Mouse (Mus musculus): ENCODE results near the gene Rpsa.
"Not testable (repeated sequence)": the region's sequence is repeated elsewhere in the genome, so short reads cannot be mapped to it uniquely, and the experiment has no call there.

Gene Rpsa

DNA sequence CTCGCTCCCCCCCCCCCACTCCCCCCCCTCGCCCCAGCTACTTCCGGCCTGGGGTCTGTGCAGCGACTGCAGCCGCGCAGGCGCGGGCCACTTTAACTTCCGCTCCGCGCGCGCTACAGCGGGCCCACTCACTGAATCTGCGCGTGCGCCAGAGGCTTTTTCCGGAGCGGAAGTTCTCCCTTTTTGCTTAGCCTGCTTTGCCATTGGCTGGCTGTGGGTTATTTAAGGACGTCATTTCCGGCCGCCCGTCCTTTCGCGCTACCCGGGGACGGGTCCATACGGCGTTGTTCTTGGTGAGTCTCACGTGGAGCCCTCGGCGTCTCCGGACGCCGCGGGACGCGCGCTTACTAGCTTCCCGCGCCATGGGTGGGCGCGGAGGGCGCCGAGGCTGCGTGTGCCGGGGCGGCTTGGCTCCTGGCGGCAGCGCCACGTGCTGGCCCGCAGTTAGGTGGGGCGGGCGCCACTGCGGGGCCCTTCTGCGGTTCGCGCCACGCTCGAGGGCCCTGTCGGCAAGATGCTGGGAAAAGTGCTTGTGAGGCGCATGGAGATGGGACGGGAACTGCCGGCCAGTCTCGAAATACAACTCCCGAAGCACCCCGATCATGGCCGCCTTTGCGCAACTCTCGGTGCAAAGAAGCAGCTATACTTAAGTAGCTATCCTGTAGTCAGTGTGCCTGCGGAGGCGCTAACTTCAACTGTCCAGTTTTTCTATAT lies at the start of gene Rpsa:
Gene Rpsa (plus strand): TSS at position 152 of the 714 bp plus-strand sequence.
- peak; percentile 97 to 98 for DNase-seq

- no peak for DNase-seq
Observed at GRCm38 (mm10) chr9:120078241-120078640, 49.2 kb upstream of the Rpsa start.

DNA sequence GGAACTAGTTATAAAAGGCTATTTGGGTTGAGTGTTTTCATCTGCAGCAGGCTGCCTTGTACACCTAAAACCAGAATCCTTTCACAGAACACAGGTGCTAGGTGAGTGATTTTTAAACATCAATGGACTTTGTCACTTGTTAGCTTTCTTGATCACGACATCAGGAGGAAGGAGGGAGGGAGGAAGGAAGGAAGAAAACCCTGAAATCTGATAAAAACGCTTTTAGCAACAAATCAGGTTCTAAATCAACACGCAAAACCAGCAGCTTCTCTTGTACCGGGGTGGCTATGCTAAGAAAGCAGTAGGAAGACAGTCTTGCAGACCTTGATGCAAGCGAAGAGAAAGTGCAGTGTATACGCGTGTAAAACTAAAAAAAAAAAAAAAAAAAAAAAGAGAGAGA lies 47.6 kb upstream of the Rpsa start:
- no peak for DNase-seq

- DNase-seq, result peak in 1 of 2 experiments; percentile 26
Observed at GRCm38 (mm10) chr9:120080546-120081108, 46.9 kb upstream of the Rpsa start.

- DNase-seq, result peak; percentile 46 to 51
Observed at GRCm38 (mm10) chr9:120081247-120081646, 46.2 kb upstream of the Rpsa start.

DNA sequence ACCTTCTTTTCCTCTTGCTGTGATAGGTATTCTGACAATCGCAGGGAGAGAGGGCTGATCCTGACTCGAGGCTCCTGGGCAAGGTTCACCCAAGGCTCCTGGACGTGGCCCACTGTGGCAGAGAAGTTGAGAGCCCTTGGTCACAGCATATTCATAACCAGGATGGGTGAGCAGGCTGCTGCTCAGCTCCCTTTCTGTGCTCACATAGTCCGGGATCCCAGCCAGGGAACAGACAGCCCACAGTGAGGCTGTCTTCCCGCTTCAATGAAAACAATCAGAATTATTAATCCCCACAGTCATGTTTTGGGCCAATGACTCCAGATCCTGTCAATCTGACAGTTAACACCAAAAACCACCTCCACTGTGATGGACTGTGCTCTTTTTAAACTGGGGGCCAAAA lies 45.5 kb upstream of the Rpsa start:
- peak; percentile 82 to 83 for DNase-seq

GRCm38 (mm10) chr9:120082691-120083090 lies 44.8 kb upstream of the Rpsa start:
- DNase-seq, result no peak

- no peak for DNase-seq
Observed at GRCm38 (mm10) chr9:120083158-120083894, 44.2 kb upstream of the Rpsa start.

- no peak for DNase-seq
Observed at GRCm38 (mm10) chr9:120084406-120084805, 43.1 kb upstream of the Rpsa start.

GRCm38 (mm10) chr9:120089125-120089524 lies 38.4 kb upstream of the Rpsa start:
- DNase-seq, result no peak

- DNase-seq, result no peak
Observed at GRCm38 (mm10) chr9:120091086-120091485, 36.4 kb upstream of the Rpsa start.

DNA sequence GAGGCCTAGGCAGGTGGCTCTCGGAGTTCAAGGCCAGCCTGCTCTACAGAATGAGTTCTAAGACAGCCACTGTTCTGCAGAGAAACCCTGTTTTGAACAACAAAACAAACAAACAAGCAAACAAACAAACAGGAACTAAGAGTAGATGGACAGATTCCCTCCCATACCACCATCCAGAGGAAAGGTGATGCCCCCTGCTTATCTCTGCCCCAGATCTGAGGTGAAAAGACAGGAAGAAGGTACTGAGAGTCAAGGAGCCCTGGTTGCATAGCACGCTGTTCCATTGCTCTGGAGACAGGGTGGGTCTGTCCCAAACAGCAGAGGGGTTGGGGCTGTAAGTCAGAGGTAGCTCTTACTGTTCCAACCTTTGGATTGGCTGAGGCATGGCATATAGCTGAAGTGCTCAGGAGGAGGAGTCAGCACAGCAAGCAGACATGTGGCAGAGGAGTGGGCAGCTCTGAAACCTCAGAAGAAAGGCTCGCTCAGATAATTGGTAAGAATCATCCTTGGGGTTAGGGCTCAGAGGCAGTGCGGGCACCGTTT lies 35.7 kb upstream of the Rpsa start, which contains the start of gene Ccr8:
Gene Ccr8 (plus strand): TSS at position 419 of the 543 bp plus-strand sequence.
- no peak for DNase-seq

DNA sequence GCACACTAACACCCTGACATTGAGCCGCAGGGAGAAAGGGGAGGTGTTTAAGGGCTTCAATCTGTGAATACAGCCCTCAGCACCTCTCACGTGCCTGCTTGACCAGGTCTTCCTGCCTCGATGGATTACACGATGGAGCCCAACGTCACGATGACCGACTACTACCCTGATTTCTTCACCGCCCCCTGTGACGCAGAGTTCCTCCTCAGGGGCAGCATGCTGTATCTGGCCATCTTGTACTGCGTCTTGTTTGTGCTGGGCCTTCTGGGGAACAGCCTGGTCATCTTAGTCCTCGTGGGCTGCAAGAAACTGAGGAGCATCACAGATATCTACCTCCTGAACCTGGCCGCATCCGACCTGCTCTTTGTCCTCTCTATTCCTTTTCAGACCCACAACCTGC lies 33.8 kb upstream of the Rpsa start:
- no peak for DNase-seq

GRCm38 (mm10) chr9:120095886-120096285 lies 31.6 kb upstream of the Rpsa start:
- no peak for DNase-seq

DNA sequence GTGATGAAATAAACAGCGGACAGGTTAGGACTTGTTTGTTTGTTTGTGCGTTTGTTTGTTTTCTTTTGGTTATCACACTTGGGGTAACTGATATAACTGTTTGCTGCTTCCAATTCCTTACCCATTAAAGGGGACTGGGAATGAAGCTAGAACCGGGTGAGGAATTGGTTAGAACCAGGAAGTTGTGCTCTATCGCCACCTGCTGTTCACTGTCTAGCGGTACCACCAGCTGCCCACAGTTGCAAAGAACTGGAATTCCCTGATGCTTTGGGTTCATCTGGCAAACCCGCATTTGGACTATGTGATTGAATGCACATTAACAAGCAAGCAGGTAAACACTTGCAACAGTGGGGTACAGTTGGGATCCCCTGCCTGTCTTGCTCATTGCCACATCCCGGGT lies 28.8 kb upstream of the Rpsa start:
- peak; percentile 84 to 91 for DNase-seq

DNA sequence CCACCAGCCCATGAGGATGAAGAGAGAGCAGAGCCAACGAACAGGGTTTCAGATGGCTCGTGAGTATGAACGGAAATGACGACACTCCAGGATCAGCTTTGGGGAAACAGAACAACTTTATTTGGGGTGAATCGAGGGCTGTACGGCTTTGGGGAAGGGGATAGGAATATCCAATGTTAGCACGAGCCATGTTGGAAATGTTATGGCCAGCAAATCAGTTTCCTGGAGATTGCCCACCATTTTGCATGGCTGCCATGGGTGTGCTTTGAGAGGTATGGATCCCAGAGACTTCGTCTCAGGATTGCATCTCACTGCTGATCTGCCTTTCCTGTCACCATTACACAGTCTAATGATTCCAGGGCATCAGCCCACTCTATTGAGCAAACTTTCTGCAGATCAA lies 28.2 kb upstream of the Rpsa start:
- no peak for DNase-seq

DNA sequence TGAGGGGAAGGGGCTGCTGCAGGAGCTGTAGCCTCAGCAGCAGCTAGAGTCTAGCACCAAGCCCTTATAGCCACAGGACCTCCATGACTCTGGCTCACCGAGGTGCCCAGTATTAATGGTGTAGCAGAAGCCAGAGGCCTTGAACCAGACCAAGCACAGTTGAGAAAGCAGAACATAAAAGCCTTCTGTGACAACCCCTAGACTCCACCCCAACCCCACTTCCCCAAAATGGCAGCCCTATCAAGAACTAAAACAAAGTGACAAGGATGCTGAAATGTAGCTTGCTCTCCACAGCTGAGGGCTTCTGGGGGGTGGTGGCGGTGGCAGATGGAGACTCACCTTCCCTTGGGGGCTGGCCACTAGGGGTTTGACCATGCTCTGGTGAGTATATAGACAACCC lies 26.3 kb upstream of the Rpsa start:
- no peak for DNase-seq

- DNase-seq, result not testable (repeated sequence)
Observed at GRCm38 (mm10) chr9:120108953-120109352, 18.5 kb upstream of the Rpsa start.

- peak; percentile 99 for DNase-seq
Observed at GRCm38 (mm10) chr9:120110211-120111018, 17.1 kb upstream of the Rpsa start, which contains the start of gene Slc25a38. Slc25a38 (plus strand) TSS chr9:120110374.

DNA sequence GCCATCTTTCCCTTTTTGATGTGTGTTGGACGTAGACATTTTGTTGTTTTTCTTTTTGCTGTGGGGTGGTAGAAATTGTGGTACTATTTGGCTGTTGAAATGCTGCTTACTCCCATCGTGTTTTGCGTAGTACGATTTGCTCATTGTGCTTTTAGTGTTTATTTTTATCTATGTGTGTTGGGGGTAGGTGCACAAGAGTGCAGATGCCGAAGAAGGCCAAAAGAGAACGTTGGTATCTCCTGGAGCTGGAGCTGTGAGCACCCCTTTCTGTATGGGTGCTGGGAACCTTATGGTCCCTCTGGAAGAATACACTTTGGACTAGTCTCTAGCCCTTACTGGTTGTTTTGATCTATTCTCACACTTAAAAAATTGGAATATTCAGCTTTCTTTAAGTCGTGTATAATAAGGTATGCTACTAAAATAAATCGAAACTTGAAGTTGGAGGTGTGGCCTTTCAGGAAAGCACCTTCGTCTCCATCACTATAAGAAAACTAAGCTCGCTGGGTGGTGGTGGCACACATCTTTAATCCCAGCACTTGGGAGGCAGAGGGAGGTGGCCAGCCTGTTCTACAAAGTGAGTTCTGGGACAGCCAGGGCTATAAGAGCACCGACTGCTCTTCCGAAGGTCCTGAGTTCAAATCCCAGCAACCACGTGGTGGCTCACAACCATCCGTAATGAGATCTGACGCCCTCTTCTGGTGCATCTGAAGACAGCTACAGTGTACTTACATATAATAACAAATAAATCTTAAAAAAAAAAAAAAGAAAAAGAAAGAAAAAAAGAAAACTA lies 16.1 kb upstream of the Rpsa start:
- no peak for DNase-seq

- no peak for DNase-seq
Observed at GRCm38 (mm10) chr9:120112472-120112871, 15.0 kb upstream of the Rpsa start.

GRCm38 (mm10) chr9:120113456-120113855 lies 14.0 kb upstream of the Rpsa start:
- no peak for DNase-seq

Measured in cerebellum, postnatal 10 days (tissue).